Mouse (Mus musculus) adipocyte (in vitro differentiated cells): ENCODE measurements around the gene Nt5c2.
"Not testable (repeated sequence)": the region's sequence is repeated elsewhere in the genome, so short reads cannot be mapped to it uniquely, and the experiment has no call there.

ENCODE experiments used
- DNase-seq: peaks from one replicate; pipeline ENCODE4 v3.0.0-alpha.2; 2016; ENCODE audit warnings: low spot score

Nt5c2 gene

GRCm38 (mm10) chr19:46988231-46989087 lies 26.5 kb downstream of the Nt5c2 start:
- peak; percentile 46 for DNase-seq

- peak; percentile 63 for DNase-seq
Observed at GRCm38 (mm10) chr19:46987646-46988045, 27.3 kb downstream of the Nt5c2 start.

- no peak for DNase-seq
Observed at GRCm38 (mm10) chr19:46984726-46985622, 30.0 kb downstream of the Nt5c2 start.

- DNase-seq: no peak
Observed at GRCm38 (mm10) chr19:46983966-46984380, 31.0 kb downstream of the Nt5c2 start.

- DNase-seq: no peak
Observed at GRCm38 (mm10) chr19:46983352-46983965, 31.5 kb downstream of the Nt5c2 start.

- no peak for DNase-seq
Observed at GRCm38 (mm10) chr19:46981462-46981861, 33.5 kb downstream of the Nt5c2 start.

DNA sequence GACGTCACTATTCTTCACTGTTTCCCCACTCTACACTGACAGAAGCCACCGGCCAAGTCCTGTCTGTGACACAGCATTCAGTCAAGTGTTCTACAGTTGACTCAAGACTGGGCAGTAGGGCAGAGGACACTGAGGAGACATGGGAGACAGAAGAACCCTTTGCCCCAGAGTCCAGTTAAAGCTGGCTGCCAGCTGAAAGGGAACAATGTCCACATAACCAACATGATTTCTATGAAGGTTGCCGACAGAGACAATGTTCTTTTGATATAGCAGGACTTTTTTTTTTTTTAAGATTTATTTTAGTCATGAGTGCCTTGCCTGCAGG lies 35.2 kb downstream of the Nt5c2 start:
- peak; percentile 89 for DNase-seq

DNA sequence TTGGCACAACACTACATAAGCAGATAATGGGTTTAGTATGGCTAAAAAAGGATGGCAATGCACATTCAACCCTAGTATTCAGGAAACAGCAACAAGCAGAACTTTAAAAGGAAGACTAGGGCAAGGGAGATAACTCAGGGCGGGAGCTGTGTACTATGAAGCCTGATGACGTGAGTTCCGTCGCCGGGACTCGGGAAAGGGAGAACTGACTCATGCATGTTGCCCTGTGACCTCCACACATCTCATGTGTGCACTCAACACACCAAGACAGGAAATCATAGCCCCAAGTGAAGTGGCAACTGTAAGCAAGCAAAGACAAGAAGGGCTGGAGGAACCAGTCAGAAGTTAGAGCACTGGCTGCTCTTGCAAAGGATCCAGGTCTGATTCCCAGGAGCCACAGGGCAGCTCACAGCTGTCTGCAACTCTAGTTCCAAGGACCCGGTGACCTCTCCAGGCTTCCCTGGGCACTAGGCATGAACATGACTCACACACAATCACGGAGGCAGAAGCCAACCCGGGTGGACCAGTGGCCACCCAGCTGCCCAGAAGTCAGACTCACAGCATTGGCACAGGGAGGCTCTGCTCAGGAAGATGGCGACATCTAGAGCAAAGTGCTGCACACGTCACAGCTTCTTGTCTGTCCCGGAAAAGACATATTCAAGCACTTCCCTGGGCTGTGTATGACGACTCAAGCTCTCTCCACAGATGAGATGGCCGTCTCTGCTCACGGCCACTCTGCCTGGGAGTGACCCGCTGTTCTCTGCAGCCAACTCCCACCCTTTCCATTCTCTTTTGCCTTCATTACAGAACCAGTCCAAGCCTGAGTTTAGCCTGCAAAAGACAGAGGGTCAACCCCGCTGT lies 35.8 kb downstream of the Nt5c2 start:
- peak; percentile 85 for DNase-seq

DNA sequence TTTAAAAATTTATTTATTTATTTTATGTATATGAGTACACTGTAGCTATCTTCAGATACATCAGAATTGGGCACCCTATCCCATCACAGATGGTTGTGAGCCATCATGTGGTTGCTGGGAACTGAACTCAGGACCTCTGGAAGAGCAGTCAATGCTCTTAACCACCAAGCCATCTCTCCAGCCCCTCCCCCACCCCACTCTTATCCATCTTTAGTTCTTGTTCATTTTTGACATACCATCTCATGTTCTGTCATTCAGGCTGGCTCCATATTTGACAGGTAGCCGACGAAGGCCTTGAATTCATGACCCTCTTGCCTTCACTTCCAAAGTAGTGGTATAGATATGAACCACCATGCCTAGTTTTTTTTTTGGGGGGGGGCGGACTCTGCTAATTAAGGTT lies 36.9 kb downstream of the Nt5c2 start:
- not testable (repeated sequence) for DNase-seq

DNA sequence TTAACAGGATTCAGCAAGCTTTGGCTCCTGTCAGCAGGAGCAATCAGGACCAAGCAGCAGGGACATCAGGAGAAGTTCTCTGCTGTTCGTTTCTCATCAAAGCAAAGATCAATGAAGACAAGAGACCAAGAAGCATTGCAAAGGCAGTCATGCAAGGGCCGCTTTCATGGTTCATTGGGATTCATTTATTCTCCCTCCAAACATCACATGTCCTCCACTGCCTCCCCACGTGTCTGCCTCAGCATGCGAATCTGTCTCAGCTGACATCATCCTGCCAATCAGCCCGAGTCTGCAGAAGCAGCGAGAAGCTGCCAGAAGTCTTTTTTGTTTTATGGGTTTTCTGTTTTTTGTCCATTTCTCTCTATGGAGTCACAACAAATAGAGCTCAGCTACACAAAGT lies 37.5 kb downstream of the Nt5c2 start:
- DNase-seq: no peak

- peak; percentile 39 for DNase-seq
Observed at GRCm38 (mm10) chr19:46976743-46977142, 38.2 kb downstream of the Nt5c2 start.

GRCm38 (mm10) chr19:46975997-46976396 lies 39.0 kb downstream of the Nt5c2 start:
- DNase-seq: no peak

- peak; percentile 67 for DNase-seq
Observed at GRCm38 (mm10) chr19:46975565-46975964, 39.4 kb downstream of the Nt5c2 start.

DNA sequence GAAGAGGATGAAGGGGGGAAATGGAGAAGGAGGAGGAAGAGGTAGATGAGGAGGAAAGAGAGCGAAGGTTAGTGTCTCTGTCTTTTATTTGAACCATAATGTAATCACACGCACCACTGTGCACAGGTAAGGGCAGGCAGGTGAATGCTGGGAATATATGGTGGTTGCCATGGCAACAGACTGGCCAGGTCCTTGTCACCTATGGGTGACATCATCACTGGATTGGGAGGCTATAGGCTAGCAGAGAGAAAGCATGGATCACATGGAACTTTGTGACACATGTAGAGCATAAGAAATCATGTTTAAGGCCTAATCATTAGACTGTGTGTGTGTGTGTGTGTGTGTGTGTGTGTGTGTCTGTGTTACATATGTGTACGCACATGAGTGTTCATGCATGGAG lies 42.8 kb downstream of the Nt5c2 start:
- no peak for DNase-seq

GRCm38 (mm10) chr19:46971712-46972111 lies 43.2 kb downstream of the Nt5c2 start:
- DNase-seq: no peak

DNA sequence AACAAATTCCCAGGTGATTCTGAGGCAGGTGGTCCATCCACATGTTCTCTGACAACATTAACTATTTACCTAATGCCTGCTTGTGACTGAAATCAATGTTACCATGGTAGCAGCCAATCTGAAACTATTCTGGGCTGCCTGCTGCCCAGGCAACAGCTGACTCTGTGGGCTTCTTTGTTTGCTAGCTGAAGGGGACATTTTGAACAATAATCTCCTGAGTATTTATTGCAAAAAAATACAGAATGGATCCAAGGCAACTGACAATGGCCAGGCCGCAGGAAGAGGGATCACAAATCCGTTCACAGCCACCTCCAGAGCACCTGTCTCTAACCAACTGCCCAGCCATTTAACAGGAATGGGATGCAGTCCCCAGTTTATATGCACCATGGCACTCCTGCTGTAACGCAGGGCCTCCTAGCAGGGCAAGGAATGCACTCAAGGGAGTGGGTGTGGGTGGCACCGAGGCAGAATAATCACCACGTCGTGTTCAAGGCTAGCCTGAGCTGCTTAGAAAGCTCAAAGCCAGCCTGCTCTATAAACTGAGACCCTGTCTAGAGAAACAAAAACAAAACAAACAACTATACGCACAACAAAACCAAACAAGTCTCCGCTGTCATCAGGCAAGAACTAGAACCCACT lies 43.8 kb downstream of the Nt5c2 start:
- DNase-seq: no peak

DNA sequence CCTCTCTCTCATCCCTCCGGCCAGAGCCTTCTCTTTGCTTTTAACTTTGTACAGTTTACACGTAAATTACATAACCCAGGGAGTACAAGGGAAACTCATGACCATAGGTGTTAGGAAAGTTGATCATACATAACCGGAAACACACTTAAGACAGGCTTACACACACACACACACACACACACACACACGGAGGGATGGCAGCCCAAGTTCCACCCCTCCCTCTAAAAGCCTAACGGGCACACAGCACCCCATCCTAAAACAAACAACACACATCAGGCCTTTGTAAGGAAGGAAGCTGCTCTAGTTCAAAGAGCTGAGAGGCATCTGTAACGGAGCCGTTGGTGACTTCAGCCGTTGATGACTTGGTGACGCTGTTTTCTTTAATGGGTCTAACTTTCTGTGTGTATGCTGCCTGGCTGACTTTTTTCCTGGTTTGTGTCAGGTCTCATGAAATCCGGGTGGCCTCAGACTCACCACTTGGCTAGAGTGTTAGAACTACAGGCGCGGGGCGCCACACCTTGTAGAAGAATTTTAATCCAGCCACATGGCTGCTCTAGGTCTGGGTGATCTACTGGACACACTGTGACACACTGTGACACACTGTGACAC lies 44.7 kb downstream of the Nt5c2 start:
- no peak for DNase-seq

DNA sequence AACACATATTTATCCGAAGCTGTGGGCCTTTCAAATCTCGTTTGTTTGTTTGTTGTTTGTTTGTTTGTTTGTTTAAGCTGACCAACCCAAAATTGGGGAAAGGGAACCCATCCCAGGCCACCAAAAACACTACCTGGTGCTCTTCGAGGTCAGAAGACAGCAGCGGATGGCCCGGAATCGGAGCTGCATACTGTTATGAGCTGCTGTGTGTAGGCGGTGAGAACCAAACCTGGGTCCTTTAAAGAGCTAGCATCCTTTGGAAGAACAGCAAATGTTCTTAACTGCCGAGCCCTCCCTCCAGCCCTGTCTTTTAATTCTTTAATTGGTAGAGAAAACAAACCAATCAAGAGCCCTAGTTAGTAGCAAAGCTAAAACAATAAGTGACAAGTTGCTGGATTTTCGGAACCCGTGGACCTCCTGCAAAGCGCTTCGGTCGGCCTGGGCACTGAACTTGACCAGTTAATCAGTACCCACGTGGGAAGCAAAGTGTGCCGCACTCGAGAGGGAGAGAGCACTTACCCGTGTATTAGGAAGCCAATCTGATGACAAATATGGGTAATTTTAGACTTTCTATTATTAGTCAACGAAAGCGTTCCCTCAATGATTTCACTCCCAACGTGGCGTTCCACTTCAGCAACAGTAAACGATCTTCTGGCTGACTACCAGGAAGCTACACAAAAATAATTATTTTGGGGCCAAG lies 45.5 kb downstream of the Nt5c2 start:
- DNase-seq: no peak

DNA sequence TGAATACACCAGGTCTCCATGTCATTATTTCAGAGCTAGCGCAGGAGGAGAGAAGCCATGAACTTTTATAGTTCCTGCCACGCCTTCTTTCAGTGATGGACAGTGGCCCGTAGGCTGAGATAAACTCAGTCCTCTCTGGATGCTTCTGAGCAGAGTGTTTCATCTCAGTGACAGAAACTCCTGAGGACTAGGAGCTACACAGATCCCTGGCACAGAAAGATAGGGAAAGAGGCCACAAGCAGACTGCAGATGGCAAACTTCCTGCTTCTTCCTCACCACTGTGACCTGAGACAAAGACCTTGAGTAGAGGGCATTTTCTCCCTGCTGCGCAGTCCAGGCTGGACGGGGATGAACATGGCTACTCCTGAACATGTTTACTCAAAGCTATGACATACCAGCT lies 46.1 kb downstream of the Nt5c2 start:
- no peak for DNase-seq

- DNase-seq: peak; percentile 49
Observed at GRCm38 (mm10) chr19:46967861-46968260, 47.1 kb downstream of the Nt5c2 start.
